23 mouse cellular contexts compared by ENCODE assay signal in the genomic region with DNA sequence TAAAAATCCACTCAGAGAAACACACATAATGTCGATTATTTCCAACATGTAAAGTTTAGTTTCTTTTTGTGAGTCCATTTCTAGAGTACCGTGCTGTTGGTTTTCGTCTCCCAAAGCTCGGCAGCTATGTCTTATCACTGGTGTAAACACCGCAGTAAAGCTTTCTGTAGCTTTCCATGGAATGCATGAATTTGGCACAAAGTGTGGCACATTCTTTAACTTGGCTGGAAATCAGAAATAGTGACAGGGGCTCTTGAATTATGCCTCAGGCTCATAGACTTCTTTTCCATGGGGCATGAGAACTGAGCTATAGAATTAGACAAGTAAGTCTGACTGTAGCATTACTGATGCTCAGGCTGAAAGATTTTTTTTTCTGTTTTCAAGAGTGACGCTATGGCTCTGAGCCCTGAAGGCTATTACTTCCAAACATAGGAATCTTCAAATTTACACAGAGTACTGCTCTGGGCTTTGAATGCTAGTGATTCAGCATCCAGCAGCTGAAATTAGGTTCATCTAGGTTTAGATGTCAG.
A peak's percentile ranks its signal among the peaks of the same experiment; 100 is the strongest.
DNase-seq lines count a peak whose midpoint lies in the region; ATAC-seq and TF ChIP-seq lines count a peak whose summit lies in the region.
"Had no signal": no experiment of that assay in that cellular context is flagged by ENCODE, and none has a peak within 500 bp of the region (broad histone marks: within the 10 kb centered on the region; RNA-seq: fewer than 3 reads in every experiment).

No protein-coding gene starts in this region.

- H3K4me1 ChIP-seq in intestine, embryonic 16.5 days (ENCODE audit: control insufficient read depth, insufficient read depth, low read length): no peaks in the 10 kb centered on the region
- H3K4me1 ChIP-seq in intestine, postnatal 0 days (replicated peaks; ENCODE audit: control insufficient read depth, insufficient read depth, low read length): no peaks in the 10 kb centered on the region
- 0 out of 2 replicates have a peak, but pooled peaks cover 4% of the 10 kb centered on the region for H3K4me1 ChIP-seq in lung, embryonic 15.5 days
- no peaks in the 10 kb centered on the region for H3K4me1 ChIP-seq in stomach, embryonic 16.5 days (ENCODE audit: control insufficient read depth, insufficient read depth, low read length)
- H3K4me1 ChIP-seq in stomach, postnatal 0 days (replicated peaks; ENCODE audit: control insufficient read depth, insufficient read depth): no peaks in the 10 kb centered on the region
- H3K4me1 ChIP-seq: embryonic facial prominence, embryonic 15.5 days; forebrain, embryonic 12.5 days; hindbrain, embryonic 12.5 days; hindbrain, embryonic 15.5 days had no signal

- WGBS in intestine, embryonic 16.5 days: 55% methylated on average over 6 of the region's 6 CpGs
- 61% methylated on average over 6 of the region's 6 CpGs for WGBS in intestine, postnatal 0 days
- 48% methylated on average over 6 of the region's 6 CpGs for WGBS in lung, embryonic 15.5 days
- WGBS in stomach, embryonic 16.5 days: 60% methylated on average over 6 of the region's 6 CpGs
- 50% methylated on average over 6 of the region's 6 CpGs for WGBS in stomach, postnatal 0 days

- no peak for DNase-seq in lung, postnatal 14 days
- no peak for DNase-seq in stomach, postnatal 0 days (ENCODE audit: low spot score)
- DNase-seq: adrenal gland, adult 2 months; adrenal gland, postnatal 14 days; cerebellum, adult 11-12 months; cerebellum, adult 8-10 months; cerebellum, postnatal 10 days; cerebellum, postnatal 36 days; embryo, embryonic 11 days; gastrocnemius, adult 2 months; gastrocnemius, postnatal 14 days; heart, adult 11 months had no signal

- peak; percentile 48; the same call in 1 of the 2 replicates for ATAC-seq in intestine, embryonic 16.5 days
- ATAC-seq in intestine, postnatal 0 days: no peak
- peak; percentile 57; the same call in 1 of the 2 replicates for ATAC-seq in lung, embryonic 15.5 days (ENCODE audit: borderline replicate concordance, extremely low read depth, low FRiP score, low TSS enrichment)
- ATAC-seq in stomach, embryonic 16.5 days (ENCODE audit: insufficient read depth, low FRiP score): no peak
- no peak for ATAC-seq in stomach, postnatal 0 days (ENCODE audit: low FRiP score, low TSS enrichment)
- ATAC-seq: CD4-positive, CD25-positive, alpha-beta regulatory T cell, adult 4 months; forebrain, embryonic 16.5 days had no signal

- no peaks in the 10 kb centered on the region for H3K27me3 ChIP-seq in intestine, embryonic 16.5 days (replicated peaks; ENCODE audit: control insufficient read depth, insufficient read depth, low read length)
- no peaks in the 10 kb centered on the region for H3K27me3 ChIP-seq in intestine, postnatal 0 days (replicated peaks; ENCODE audit: control insufficient read depth, insufficient read depth, low read length)
- no peaks in the 10 kb centered on the region for H3K27me3 ChIP-seq in lung, embryonic 15.5 days
- no peaks in the 10 kb centered on the region for H3K27me3 ChIP-seq in stomach, embryonic 16.5 days (ENCODE audit: control insufficient read depth, insufficient read depth, low read length)
- H3K27me3 ChIP-seq in stomach, postnatal 0 days (ENCODE audit: control insufficient read depth, insufficient read depth, low read length): no peaks in the 10 kb centered on the region
- H3K27me3 ChIP-seq: embryonic facial prominence, embryonic 15.5 days; forebrain, embryonic 12.5 days; hindbrain, embryonic 12.5 days; hindbrain, embryonic 15.5 days had no signal

- no peak overlapping the region for H3K4me2 ChIP-seq in intestine, embryonic 16.5 days (ENCODE audit: low read depth, low read length)
- no peak overlapping the region for H3K4me2 ChIP-seq in intestine, postnatal 0 days (replicated peaks; ENCODE audit: low read depth)
- H3K4me2 ChIP-seq in lung, embryonic 15.5 days: 0 out of 2 replicates have a peak overlapping the region, but pooled peaks have one; percentile 18
- peak overlapping the region; percentile 13; the same call in 1 of the 2 replicates for H3K4me2 ChIP-seq in stomach, embryonic 16.5 days (ENCODE audit: low read depth, low read length)
- H3K4me2 ChIP-seq in stomach, postnatal 0 days (replicated peaks; ENCODE audit: low read depth): no peak overlapping the region; the same call in 1 of the 2 replicates
- H3K4me2 ChIP-seq: embryonic facial prominence, embryonic 15.5 days; forebrain, embryonic 12.5 days; heart, embryonic 11.5 days; hindbrain, embryonic 12.5 days; hindbrain, embryonic 15.5 days had no signal

- H3K27ac ChIP-seq in intestine, embryonic 16.5 days (ENCODE audit: low read length): no peak overlapping the region
- no peak overlapping the region for H3K27ac ChIP-seq in intestine, postnatal 0 days (ENCODE audit: low read depth, low read length)
- H3K27ac ChIP-seq in lung, embryonic 15.5 days: no peak overlapping the region
- no peak overlapping the region for H3K27ac ChIP-seq in stomach, embryonic 16.5 days (ENCODE audit: low read length)
- no peak overlapping the region for H3K27ac ChIP-seq in stomach, postnatal 0 days (replicated peaks)
- H3K27ac ChIP-seq: embryonic facial prominence, embryonic 15.5 days; forebrain, embryonic 12.5 days; gastrocnemius, adult 2 months; hindbrain, embryonic 12.5 days; hindbrain, embryonic 15.5 days had no signal

- H3K9ac ChIP-seq in intestine, embryonic 16.5 days (ENCODE audit: low read depth, low read length): no peak overlapping the region
- H3K9ac ChIP-seq in intestine, postnatal 0 days (ENCODE audit: low read depth, low read length): no peak overlapping the region
- no peak overlapping the region for H3K9ac ChIP-seq in lung, embryonic 15.5 days
- no peak overlapping the region for H3K9ac ChIP-seq in stomach, embryonic 16.5 days (ENCODE audit: low read length)
- no peak overlapping the region for H3K9ac ChIP-seq in stomach, postnatal 0 days (ENCODE audit: low read length)
- H3K9ac ChIP-seq: embryonic facial prominence, embryonic 15.5 days; forebrain, embryonic 12.5 days; hindbrain, embryonic 12.5 days; hindbrain, embryonic 15.5 days had no signal

- no peak overlapping the region for H3K4me3 ChIP-seq in intestine, embryonic 16.5 days (ENCODE audit: low read length)
- H3K4me3 ChIP-seq in intestine, postnatal 0 days (ENCODE audit: low read depth, low read length): no peak overlapping the region
- no peak overlapping the region for H3K4me3 ChIP-seq in lung, embryonic 15.5 days
- no peak overlapping the region for H3K4me3 ChIP-seq in stomach, embryonic 16.5 days (replicated peaks; ENCODE audit: low read length)
- no peak overlapping the region for H3K4me3 ChIP-seq in stomach, postnatal 0 days (ENCODE audit: low read depth, low read length)
- H3K4me3 ChIP-seq: embryonic facial prominence, embryonic 15.5 days; forebrain, embryonic 12.5 days; gastrocnemius, adult 2 months; hindbrain, embryonic 12.5 days; hindbrain, embryonic 15.5 days had no signal

- TF ChIP-seq CTCF in intestine, postnatal 0 days (IDR thresholded peaks at IDR 0.05; ENCODE audit: low read depth): no peak
- TF ChIP-seq CTCF in stomach, postnatal 0 days (IDR thresholded peaks at IDR 0.05; ENCODE audit: low read depth): no peak

- no peak for TF ChIP-seq EP300 in stomach, postnatal 0 days (optimal IDR thresholded peaks at IDR 0.05)

- H3K9me3 ChIP-seq in intestine, embryonic 16.5 days (ENCODE audit: control insufficient read depth, low read length): no peaks in the 10 kb centered on the region
- H3K9me3 ChIP-seq in intestine, postnatal 0 days (ENCODE audit: control insufficient read depth): no peaks in the 10 kb centered on the region
- no peaks in the 10 kb centered on the region for H3K9me3 ChIP-seq in lung, embryonic 15.5 days
- H3K9me3 ChIP-seq in stomach, embryonic 16.5 days (replicated peaks; ENCODE audit: control insufficient read depth, low read length): no peaks in the 10 kb centered on the region
- H3K9me3 ChIP-seq in stomach, postnatal 0 days (ENCODE audit: control insufficient read depth, low read length): no peaks in the 10 kb centered on the region
- H3K9me3 ChIP-seq: embryonic facial prominence, embryonic 15.5 days; forebrain, embryonic 12.5 days; hindbrain, embryonic 12.5 days; hindbrain, embryonic 15.5 days had no signal

- no peaks in the 10 kb centered on the region for H3K36me3 ChIP-seq in intestine, embryonic 16.5 days (ENCODE audit: control insufficient read depth, insufficient read depth, low read length)
- H3K36me3 ChIP-seq in intestine, postnatal 0 days (ENCODE audit: control insufficient read depth, insufficient read depth): no peaks in the 10 kb centered on the region
- no peaks in the 10 kb centered on the region for H3K36me3 ChIP-seq in lung, embryonic 15.5 days
- no peaks in the 10 kb centered on the region for H3K36me3 ChIP-seq in stomach, embryonic 16.5 days (ENCODE audit: control insufficient read depth, insufficient read depth, low read length)
- no peaks in the 10 kb centered on the region for H3K36me3 ChIP-seq in stomach, postnatal 0 days (ENCODE audit: control insufficient read depth, insufficient read depth, low read length)
- H3K36me3 ChIP-seq: embryonic facial prominence, embryonic 15.5 days; forebrain, embryonic 12.5 days; hindbrain, embryonic 12.5 days; hindbrain, embryonic 15.5 days had no signal

Comparison
In these comparisons a context has a peak if more than half of its experiments do, and no peak if none do; other contexts are left out.
1. ATAC-seq: peak in intestine, embryonic 16.5 days (single experiment) and lung, embryonic 15.5 days (single experiment); none in intestine, postnatal 0 days (single experiment), stomach, embryonic 16.5 days (single experiment) and stomach, postnatal 0 days (single experiment).
2. H3K4me2 ChIP-seq: peak in lung, embryonic 15.5 days (single experiment) and stomach, embryonic 16.5 days (single experiment); none in intestine, embryonic 16.5 days (single experiment), intestine, postnatal 0 days (single experiment) and stomach, postnatal 0 days (single experiment).